Mouse (Mus musculus) intestine, postnatal 0 days (tissue): ENCODE measurements around the gene Samhd1. TPM values are rescaled to one million over a fixed set of nuclear protein-coding genes. Genes with fewer than 3 reads are reported as not detected.
A peak's percentile ranks its signal among the peaks of the same experiment; 100 is the strongest.

Experiments used
- ATAC-seq: fragments of 200-750 bp; cut with Nextera tagmentation; 2 replicates; pipeline ENCODE4 v1.8.0; 2017; ENCODE audit warnings: mild to moderate bottlenecking, moderate TSS enrichment, moderate library complexity
- H3K27ac ChIP-seq: fragments of 300-500 bp; sonication (generic); 2 replicates; pipeline ENCODE4 v1.5.1; 2014; ENCODE audit warnings: mild to moderate bottlenecking, low read depth, low read length, moderate library complexity
- H3K27me3 ChIP-seq: fragments of 300-500 bp; sonication (generic); replicated peaks from 2 replicates; pipeline ENCODE4 v1.6.1; 2014; ENCODE audit warnings: low read length, mixed read lengths; ENCODE audit not compliant: control insufficient read depth, insufficient read depth
- H3K36me3 ChIP-seq: fragments of 300-500 bp; sonication (generic); 2 replicates; pipeline ENCODE4 v1.6.1; 2014; ENCODE audit warnings: mild to moderate bottlenecking, moderate library complexity; ENCODE audit not compliant: control insufficient read depth, insufficient read depth
- H3K4me1 ChIP-seq: fragments of 300-500 bp; sonication (generic); replicated peaks from 2 replicates; pipeline ENCODE4 v1.6.1; 2014; ENCODE audit warnings: antibody characterized with exemption, low read length, mixed read lengths; ENCODE audit not compliant: control insufficient read depth, insufficient read depth
- H3K4me2 ChIP-seq: fragments of 300-500 bp; sonication (generic); replicated peaks from 2 replicates; pipeline ENCODE4 v1.6.1; 2014; ENCODE audit warnings: low read depth, mild to moderate bottlenecking, moderate library complexity
- H3K4me3 ChIP-seq: fragments of 300-500 bp; sonication (generic); 2 replicates; pipeline ENCODE4 v1.5.1; 2014; ENCODE audit warnings: low read depth, low read length
- H3K9ac ChIP-seq: fragments of 300-500 bp; sonication (generic); 2 replicates; pipeline ENCODE4 v1.6.1; 2014; ENCODE audit warnings: mild to moderate bottlenecking, low read depth, low read length
- H3K9me3 ChIP-seq: fragments of 300-500 bp; sonication (generic); 2 replicates; pipeline ENCODE4 v1.6.1; 2016; ENCODE audit warnings: mixed run types; ENCODE audit not compliant: control insufficient read depth
- CTCF ChIP-seq: sonication (generic); IDR thresholded peaks from 2 replicates; pipeline ENCODE4 v1.5.1; 2016; ENCODE audit warnings: low read depth, mild to moderate bottlenecking, control low read depth, antibody characterized with exemption, moderate library complexity
- WGBS: fragments of 180-500 bp; shearing (Covaris S2); extraction: QIAGEN DNeasy Blood & Tissue Kit; methylation state at CpG from one replicate; pipeline ENCODE4 v1.1.7; 2014; 5-methylcytosine and 5-hydroxymethylcytosine counted together
- polyA plus RNA-seq: library from polyadenylated mRNA; unstranded; fragments of >200 nt; fragmentation: Nextera tagmentation; extraction: Ambion mirVana; gene quantifications from 2 replicates; pipeline ENCODE4 v1.2.1, GENCODE M21; 2015

Gene Samhd1
- polyA plus RNA-seq, 1 experiment from 2014 or later = 29.4 TPM

DNA sequence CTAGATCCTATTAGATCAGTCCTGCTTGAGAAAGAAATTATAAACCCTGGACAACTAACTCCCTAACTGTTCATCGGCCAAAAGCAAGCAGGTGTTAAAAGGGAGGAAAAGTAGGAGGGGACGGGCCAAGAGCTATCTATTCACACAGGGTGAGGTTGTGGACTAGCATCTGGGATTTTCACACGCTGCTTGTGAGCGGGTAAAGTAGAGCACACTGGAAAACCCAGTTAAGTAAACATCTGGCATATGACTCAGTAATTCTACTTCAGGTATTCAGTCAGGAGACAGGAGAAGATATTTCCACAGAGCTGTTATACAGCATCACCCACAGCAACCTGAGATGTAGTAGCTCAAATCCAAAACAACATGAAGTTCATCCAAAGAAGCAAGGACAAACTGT is 16.5 kb downstream of the Samhd1 start:
- no peak overlapping the region for H3K9ac ChIP-seq
- H3K36me3 ChIP-seq = peaks cover 46% of the 10 kb centered on the region
- H3K4me3 ChIP-seq = no peak overlapping the region
- no peak for TF ChIP-seq CTCF
- no peaks in the 10 kb centered on the region for H3K27me3 ChIP-seq
- no peak for ATAC-seq
- no peak overlapping the region for H3K4me2 ChIP-seq
- WGBS = 33% methylated on average over 4 of the region's 4 CpGs
- H3K27ac ChIP-seq = no peak overlapping the region
- H3K9me3 ChIP-seq = no peaks in the 10 kb centered on the region
- no peaks in the 10 kb centered on the region for H3K4me1 ChIP-seq

GRCm38 (mm10) chr2:157116964-157117363 is 18.1 kb downstream of the Samhd1 start:
- Histone ChIP-seq H3K27ac (no peak overlapping the region), H3K27me3 (no peaks in the 10 kb centered on the region), H3K9me3 (no peaks in the 10 kb centered on the region), H3K4me3 (no peak overlapping the region), H3K36me3 (peaks cover 54% of the 10 kb centered on the region), H3K4me1 (no peaks in the 10 kb centered on the region), H3K4me2 (no peak overlapping the region), H3K9ac (no peak overlapping the region)
- no peak for ATAC-seq
- WGBS = 19% methylated on average over 3 of the region's 3 CpGs
- peak; percentile 78 for TF ChIP-seq CTCF

- Histone ChIP-seq H3K4me1 (no peaks in the 10 kb centered on the region), H3K4me3 (no peak overlapping the region), H3K9me3 (no peaks in the 10 kb centered on the region), H3K27me3 (no peaks in the 10 kb centered on the region), H3K9ac (no peak overlapping the region), H3K27ac (no peak overlapping the region), H3K36me3 (peaks cover 82% of the 10 kb centered on the region), H3K4me2 (no peak overlapping the region)
- 85% methylated on average over 4 of the region's 4 CpGs for WGBS
- TF ChIP-seq CTCF = no peak
- no peak for ATAC-seq
Measured at GRCm38 (mm10) chr2:157108236-157108635, 26.8 kb downstream of the Samhd1 start.

GRCm38 (mm10) chr2:157104454-157104853 is 30.6 kb downstream of the Samhd1 start:
- Histone ChIP-seq H3K4me2 (no peak overlapping the region), H3K36me3 (peaks cover 81% of the 10 kb centered on the region)
- no peak for ATAC-seq

DNA sequence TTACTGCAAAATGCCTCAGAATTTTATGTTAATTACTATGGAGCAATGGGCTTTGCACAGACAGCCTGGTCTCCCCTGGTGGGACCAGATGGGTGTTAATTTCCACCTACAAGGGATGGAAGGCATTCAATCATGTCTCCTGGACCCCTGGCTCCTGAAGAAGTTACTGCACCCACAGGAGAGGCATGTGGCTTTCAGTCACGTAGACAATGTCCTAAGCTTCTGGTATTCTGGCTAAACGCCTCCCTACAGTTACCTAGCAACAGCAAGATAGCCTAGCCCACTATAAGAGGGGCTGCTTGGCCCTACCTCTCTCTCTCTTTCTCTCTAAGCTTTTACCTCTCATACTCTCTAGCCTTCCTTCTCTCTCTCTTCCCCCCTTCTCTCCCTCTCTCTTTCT is 32.8 kb downstream of the Samhd1 start:
- H3K27me3 ChIP-seq = no peaks in the 10 kb centered on the region
- H3K36me3 ChIP-seq = peaks cover 74% of the 10 kb centered on the region
- no peak for ATAC-seq
- H3K27ac ChIP-seq = no peak overlapping the region
- no peak for TF ChIP-seq CTCF
- no peaks in the 10 kb centered on the region for H3K4me1 ChIP-seq
- no peak overlapping the region for H3K4me2 ChIP-seq
- no peak overlapping the region for H3K4me3 ChIP-seq
- 67% methylated on average over 2 of the region's 2 CpGs for WGBS
- H3K9me3 ChIP-seq = no peaks in the 10 kb centered on the region
- no peak overlapping the region for H3K9ac ChIP-seq

More at GRCm38 (mm10) chr2:157104454-157104853, 30.6 kb downstream of the Samhd1 start:
- Histone ChIP-seq H3K27ac (no peak overlapping the region), H3K4me1 (no peaks in the 10 kb centered on the region), H3K27me3 (no peaks in the 10 kb centered on the region), H3K9ac (no peak overlapping the region), H3K9me3 (no peaks in the 10 kb centered on the region), H3K4me3 (no peak overlapping the region)
- WGBS = 90% methylated on average over 8 of the region's 8 CpGs
- TF ChIP-seq CTCF = no peak

DNA sequence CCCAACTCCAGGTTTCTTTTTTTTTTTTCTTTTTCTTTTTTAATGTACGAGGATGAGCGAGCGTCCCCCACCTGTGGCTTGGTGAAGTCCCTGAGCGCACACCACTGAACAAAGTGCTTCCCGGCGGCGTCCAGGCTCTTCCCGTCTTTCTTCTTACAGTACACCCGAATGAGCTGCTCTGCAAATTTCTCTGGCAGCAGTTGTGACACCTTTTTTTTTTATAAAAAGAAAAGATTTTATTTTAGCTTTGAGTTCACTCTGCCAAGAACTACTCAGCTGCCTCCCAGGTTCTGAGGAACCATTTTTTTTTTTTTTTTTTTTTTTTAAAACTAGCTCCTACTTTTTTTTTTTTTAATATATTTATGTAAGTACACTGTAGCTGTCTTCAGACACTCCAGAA is 33.4 kb downstream of the Samhd1 start:
- Histone ChIP-seq H3K4me1 (no peaks in the 10 kb centered on the region), H3K27ac (no peak overlapping the region), H3K9ac (no peak overlapping the region), H3K4me3 (no peak overlapping the region), H3K4me2 (no peak overlapping the region), H3K36me3 (peaks cover 73% of the 10 kb centered on the region), H3K27me3 (no peaks in the 10 kb centered on the region), H3K9me3 (no peaks in the 10 kb centered on the region)
- 98% methylated on average over 9 of the region's 9 CpGs for WGBS
- TF ChIP-seq CTCF = no peak
- no peak for ATAC-seq

DNA sequence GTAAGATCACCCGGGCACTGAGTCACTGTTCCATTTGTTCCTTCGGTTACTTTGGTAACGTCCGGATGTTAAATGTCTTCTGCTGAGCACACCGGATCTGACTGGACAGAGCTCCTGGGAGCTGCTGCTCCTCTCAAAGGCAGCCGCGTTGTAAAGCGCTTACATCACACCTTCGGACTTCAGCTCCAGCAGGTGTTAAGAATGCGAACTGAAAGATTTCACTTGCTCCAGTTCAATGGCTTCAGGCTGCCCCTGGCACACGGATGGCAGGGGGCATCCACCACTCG is 34.8 kb downstream of the Samhd1 start:
- Histone ChIP-seq H3K27me3 (no peaks in the 10 kb centered on the region), H3K9me3 (no peaks in the 10 kb centered on the region), H3K4me3 (no peak overlapping the region), H3K9ac (no peak overlapping the region), H3K4me1 (no peaks in the 10 kb centered on the region), H3K4me2 (no peak overlapping the region), H3K36me3 (peaks cover 60% of the 10 kb centered on the region), H3K27ac (no peak overlapping the region)
- no peak for TF ChIP-seq CTCF
- 85% methylated on average over 12 of the region's 12 CpGs for WGBS
- ATAC-seq = no peak
